8 mouse cellular contexts compared by ENCODE assay signal in genomic region chr2:91078314-91079025, GRCm38 (mm10). TPM values are rescaled to one million over a fixed set of nuclear protein-coding genes. Genes with fewer than 3 reads are reported as not detected.
A peak's percentile ranks its signal among the peaks of the same experiment; 100 is the strongest.
DNase-seq lines count a peak whose midpoint lies in the region; ATAC-seq and TF ChIP-seq lines count a peak whose summit lies in the region.

No protein-coding gene starts in this region.

- TF ChIP-seq CTCF in liver, adult 2 months (IDR thresholded peaks at IDR 0.05; ENCODE audit: low read depth, low read length): no peak
- TF ChIP-seq CTCF in brain, embryonic 14.5 days (IDR thresholded peaks at IDR 0.05; ENCODE audit: borderline replicate concordance, extremely low read depth, insufficient read depth, insufficient read length): no peak
- no peak for TF ChIP-seq CTCF in heart, postnatal 0 days (IDR thresholded peaks at IDR 0.05; ENCODE audit: low read depth)

- TF ChIP-seq POLR2A in liver, adult 2 months (IDR thresholded peaks at IDR 0.05; ENCODE audit: extremely low read depth, insufficient read depth, low read length): no peak
- TF ChIP-seq POLR2A in brain, embryonic 14.5 days (IDR thresholded peaks at IDR 0.05; ENCODE audit: borderline replicate concordance, extremely low read depth, insufficient read depth, insufficient read length, poor library complexity, severe bottlenecking): no peak

- no peaks in the 10 kb centered on the region for H3K9me3 ChIP-seq in heart, postnatal 0 days (replicated peaks; ENCODE audit: control insufficient read depth, low read length)
- no peaks in the 10 kb centered on the region for H3K9me3 ChIP-seq in stomach, embryonic 15.5 days

- no peaks in the 10 kb centered on the region for H3K36me3 ChIP-seq in liver, adult 2 months (ENCODE audit: control insufficient read depth, insufficient read depth, low read length)
- H3K36me3 ChIP-seq in heart, postnatal 0 days (replicated peaks; ENCODE audit: control insufficient read depth, insufficient read depth, low read length): no peaks in the 10 kb centered on the region
- H3K36me3 ChIP-seq in stomach, embryonic 15.5 days: no peaks in the 10 kb centered on the region

- H3K27ac ChIP-seq in liver, adult 2 months (replicated peaks; ENCODE audit: insufficient read depth, low read depth, low read length): no peak overlapping the region
- no peak overlapping the region for H3K27ac ChIP-seq in heart, postnatal 0 days (ENCODE audit: low read depth)
- no peak overlapping the region for H3K27ac ChIP-seq in stomach, embryonic 15.5 days

- 9% methylated on average over 36 of the region's 36 CpGs for WGBS in liver, adult 2 months
- WGBS in heart, postnatal 0 days: under 1% methylated on average over 21 of the region's 36 CpGs
- WGBS in stomach, embryonic 15.5 days: under 1% methylated on average over 20 of the region's 36 CpGs

- TF ChIP-seq EP300 in heart, postnatal 0 days (IDR thresholded peaks at IDR 0.05; ENCODE audit: low read depth): no peak

- no peaks in the 10 kb centered on the region; the same call in 1 of the 2 replicates for H3K4me1 ChIP-seq in liver, adult 2 months (ENCODE audit: control insufficient read depth, insufficient read depth, low read length)
- no peaks in the 10 kb centered on the region for H3K4me1 ChIP-seq in heart, postnatal 0 days (ENCODE audit: control insufficient read depth, insufficient read depth)
- peaks cover 4% of the 10 kb centered on the region; the same call in 1 of the 2 replicates for H3K4me1 ChIP-seq in stomach, embryonic 15.5 days

- peaks cover 2% of the 10 kb centered on the region; the same call in 1 of the 2 replicates for H3K27me3 ChIP-seq in liver, adult 2 months (ENCODE audit: control insufficient read depth, insufficient read depth, low read length)
- no peaks in the 10 kb centered on the region for H3K27me3 ChIP-seq in heart, postnatal 0 days (ENCODE audit: control insufficient read depth, insufficient read depth, low read length)
- H3K27me3 ChIP-seq in stomach, embryonic 15.5 days (replicated peaks): no peaks in the 10 kb centered on the region

- peak overlapping the region; percentile 33; the same call in 1 of the 2 replicates for H3K4me3 ChIP-seq in liver, adult 2 months (ENCODE audit: insufficient read depth, low read depth, low read length)
- peak overlapping the region; percentile 60 for H3K4me3 ChIP-seq in heart, postnatal 0 days (ENCODE audit: low read depth, low read length)
- H3K4me3 ChIP-seq in stomach, embryonic 15.5 days (replicated peaks): peak overlapping the region; percentile 50

- peak; percentile 64 for ATAC-seq in heart, postnatal 0 days (ENCODE audit: insufficient read depth, low read depth)
- peak; percentile 73 for ATAC-seq in stomach, embryonic 15.5 days (ENCODE audit: insufficient read depth, low FRiP score, low read depth)

- peak overlapping the region; percentile 31; the same call in 1 of the 2 replicates for H3K9ac ChIP-seq in liver, adult 2 months (ENCODE audit: low read depth, low read length)
- H3K9ac ChIP-seq in heart, postnatal 0 days (replicated peaks; ENCODE audit: low read depth, low read length): peak overlapping the region; percentile 69
- H3K9ac ChIP-seq in stomach, embryonic 15.5 days: peak overlapping the region; percentile 31

- peak overlapping the region; percentile 97 for H3K4me2 ChIP-seq in heart, postnatal 0 days (ENCODE audit: low read depth, low read length)
- peak overlapping the region; percentile 92 for H3K4me2 ChIP-seq in stomach, embryonic 15.5 days

- H3K79me2 ChIP-seq in liver, adult 2 months (ENCODE audit: control insufficient read depth, insufficient read depth, low read length): no peaks in the 10 kb centered on the region

- no peak for DNase-seq in liver, adult 2 months (ENCODE audit: extremely low read depth, low read depth, low spot score)
- DNase-seq in liver: no peak
- peak; percentile 39 for DNase-seq in brain, embryonic 14.5 days (ENCODE audit: low read depth)
- peak; percentile 20 for DNase-seq in heart, postnatal 0 days (ENCODE audit: low spot score)
- DNase-seq in lung, postnatal 36 days: peak; percentile 21
- no peak for DNase-seq in adrenal gland, postnatal 36 days
- DNase-seq in adrenal gland, postnatal 25 days: no peak

RNA-seq across cellular contexts. Expression of gene Spi1, which starts 3.7 kb away (rescaled TPM):
- total RNA-seq in liver, adult 2 months (2014; rRNA removed): 3.7 and 4.8 TPM in 2 replicates
- 9.5 and 16.5 TPM in 2 replicates for polyA plus RNA-seq in liver, adult 2 months (2012; rRNA removed)
- polyA plus RNA-seq in brain, embryonic 14.5 days (2012; rRNA removed): 5.1 and 5.3 TPM in 2 replicates
- 2.5 and 21.3 TPM in 2 replicates for total RNA-seq in heart, postnatal 0 days (2014; rRNA removed; ENCODE audit: low replicate concordance)
- 3.1 and 3.2 TPM in 2 replicates for polyA plus RNA-seq in heart, postnatal 0 days (2015; fragmentation: Nextera tagmentation; extraction: Ambion mirVana)
- polyA plus RNA-seq in stomach, embryonic 15.5 days (2015; fragmentation: Nextera tagmentation; extraction: Ambion mirVana): 9.5 and 13.5 TPM in 2 replicates
- 1 to 10 TPM; 3.0 to 7.6 TPM for total RNA-seq in adrenal gland, postnatal 36 days (2021)
- 3.0 and 3.3 TPM in 2 replicates for total RNA-seq in adrenal gland, postnatal 25 days (2021)

RNA-seq across cellular contexts. Expression of gene Slc39a13, which starts 8.3 kb away (rescaled TPM):
- total RNA-seq in liver, adult 2 months (2014; rRNA removed): 4.3 and 6.8 TPM in 2 replicates
- polyA plus RNA-seq in liver, adult 2 months (2012; rRNA removed): 13.1 and 17.5 TPM in 2 replicates
- 50.7 and 58.1 TPM in 2 replicates for polyA plus RNA-seq in brain, embryonic 14.5 days (2012; rRNA removed)
- total RNA-seq in heart, postnatal 0 days (2014; rRNA removed; ENCODE audit: low replicate concordance): 67.0 and 105 TPM in 2 replicates
- polyA plus RNA-seq in heart, postnatal 0 days (2015; fragmentation: Nextera tagmentation; extraction: Ambion mirVana): 37.9 and 40.8 TPM in 2 replicates
- polyA plus RNA-seq in stomach, embryonic 15.5 days (2015; fragmentation: Nextera tagmentation; extraction: Ambion mirVana): 42.8 and 45.5 TPM in 2 replicates
- total RNA-seq in adrenal gland, postnatal 36 days (2021): 10 to 100 TPM; 24.2 to 31.9 TPM
- total RNA-seq in adrenal gland, postnatal 25 days (2021): 31.2 and 32.7 TPM in 2 replicates

RNA-seq across cellular contexts. Expression of gene Psmc3, which starts 24.7 kb away (rescaled TPM):
- 147 and 190 TPM in 2 replicates for total RNA-seq in liver, adult 2 months (2014; rRNA removed)
- polyA plus RNA-seq in liver, adult 2 months (2012; rRNA removed): 69.4 and 71.4 TPM in 2 replicates
- polyA plus RNA-seq in brain, embryonic 14.5 days (2012; rRNA removed): 159 and 160 TPM in 2 replicates
- total RNA-seq in heart, postnatal 0 days (2014; rRNA removed; ENCODE audit: low replicate concordance): 172 and 264 TPM in 2 replicates
- 296 and 300 TPM in 2 replicates for polyA plus RNA-seq in heart, postnatal 0 days (2015; fragmentation: Nextera tagmentation; extraction: Ambion mirVana)
- 225 and 243 TPM in 2 replicates for polyA plus RNA-seq in stomach, embryonic 15.5 days (2015; fragmentation: Nextera tagmentation; extraction: Ambion mirVana)
- 100 to 1,000 TPM; 193 to 228 TPM for total RNA-seq in adrenal gland, postnatal 36 days (2021)
- 203 and 258 TPM in 2 replicates for total RNA-seq in adrenal gland, postnatal 25 days (2021)

RNA-seq across cellular contexts. Expression of gene Mybpc3, which starts 39.5 kb away (rescaled TPM):
- total RNA-seq in liver, adult 2 months (2014; rRNA removed): 0.07 TPM in 1 of 2 replicates, not detected in the other
- polyA plus RNA-seq in liver, adult 2 months (2012; rRNA removed): 0.01 and 0.04 TPM in 2 replicates
- polyA plus RNA-seq in brain, embryonic 14.5 days (2012; rRNA removed): 0.03 TPM in 1 of 2 replicates, not detected in the other
- 2,256 and 2,313 TPM in 2 replicates for total RNA-seq in heart, postnatal 0 days (2014; rRNA removed; ENCODE audit: low replicate concordance)
- polyA plus RNA-seq in heart, postnatal 0 days (2015; fragmentation: Nextera tagmentation; extraction: Ambion mirVana): 1,065 and 1,207 TPM in 2 replicates
- 0.50 and 0.67 TPM in 2 replicates for polyA plus RNA-seq in stomach, embryonic 15.5 days (2015; fragmentation: Nextera tagmentation; extraction: Ambion mirVana)
- total RNA-seq in adrenal gland, postnatal 36 days (2021): not detected
- total RNA-seq in adrenal gland, postnatal 25 days (2021): not detected in 2 replicates

RNA-seq across cellular contexts. Expression of gene Rapsn, which starts 43.0 kb away (rescaled TPM):
- 0.07 TPM in 1 of 2 replicates, not detected in the other for total RNA-seq in liver, adult 2 months (2014; rRNA removed)
- polyA plus RNA-seq in liver, adult 2 months (2012; rRNA removed): 0.09 TPM in 1 of 2 replicates, not detected in the other
- 0.83 and 1.1 TPM in 2 replicates for polyA plus RNA-seq in brain, embryonic 14.5 days (2012; rRNA removed)
- 50.0 and 62.0 TPM in 2 replicates for total RNA-seq in heart, postnatal 0 days (2014; rRNA removed; ENCODE audit: low replicate concordance)
- polyA plus RNA-seq in heart, postnatal 0 days (2015; fragmentation: Nextera tagmentation; extraction: Ambion mirVana): 29.4 and 32.6 TPM in 2 replicates
- polyA plus RNA-seq in stomach, embryonic 15.5 days (2015; fragmentation: Nextera tagmentation; extraction: Ambion mirVana): 2.0 and 4.5 TPM in 2 replicates
- total RNA-seq in adrenal gland, postnatal 36 days (2021): 1 to 10 TPM; 1.5 to 2.3 TPM
- 2.1 and 2.9 TPM in 2 replicates for total RNA-seq in adrenal gland, postnatal 25 days (2021)

Comparison
In these comparisons a context has a peak if more than half of its experiments do, and no peak if none do; other contexts are left out.
1. DNase-seq: peak in brain, embryonic 14.5 days (single experiment), heart, postnatal 0 days (single experiment) and lung, postnatal 36 days (single experiment); none in liver, adult 2 months (single experiment), liver (single experiment), adrenal gland, postnatal 36 days (0 of 2) and adrenal gland, postnatal 25 days (single experiment).
2. Peak in every context shown above with its lines, with median percentiles within 50 percentile points of each other: H3K4me3 ChIP-seq and H3K9ac ChIP-seq.